Mouse (Mus musculus): ENCODE measurements around the gene H2-Q2.
"Not testable (repeated sequence)": the region's sequence is repeated elsewhere in the genome, so short reads cannot be mapped to it uniquely, and the experiment has no call there.

DNA sequence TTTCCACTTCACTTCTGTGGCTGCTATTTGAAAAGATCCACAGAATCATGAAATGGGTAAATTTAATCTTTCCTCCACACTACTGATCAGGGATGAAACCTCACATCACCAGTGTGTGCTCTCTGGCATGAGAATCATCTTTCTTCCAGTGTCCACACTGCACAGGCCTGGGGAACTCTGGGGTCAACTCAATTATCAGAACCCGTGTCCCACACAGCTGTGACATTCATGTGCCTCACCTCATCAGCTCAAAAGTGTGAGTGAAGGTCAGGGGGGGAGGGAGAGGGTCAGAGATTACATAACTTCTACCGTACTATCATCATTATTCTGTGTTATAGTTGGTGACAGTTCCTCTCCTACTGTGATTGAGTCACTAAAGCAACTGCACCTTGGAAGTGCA is 50.6 kb downstream of the H2-Q2 start:
- TF ChIP-seq CTCF (conservative IDR thresholded peaks at IDR 0.05; ENCODE audit: low read length); NANOG (IDR thresholded peaks at IDR 0.05; ENCODE audit: borderline replicate concordance, low read length): not testable (repeated sequence)

All from E14TG2a.4 (cell line).